Mouse (Mus musculus) adrenal gland, postnatal 0 days (tissue): ENCODE data around the gene Ces3b. TPM values are rescaled to one million over a fixed set of nuclear protein-coding genes. Genes with fewer than 3 reads are reported as not detected.

Experiments
- polyA plus RNA-seq: library from polyadenylated mRNA; unstranded; fragments of >200 nt; fragmentation: Nextera tagmentation; extraction: Ambion mirVana; gene quantifications from 2 replicates; pipeline ENCODE4 v1.2.1, GENCODE M21; 2015

Ces3b gene
- not detected in 2 replicates for polyA plus RNA-seq

GRCm38 (mm10) chr8:105083449-105084050 is at the start of gene Ces3b:
Ces3b (plus strand) TSS chr8:105083753.

GRCm38 (mm10) chr8:105048371-105048854 is 35.1 kb upstream of the Ces3b start, which contains the start of gene Ces3a:
Ces3a (plus strand) TSS chr8:105048601.

GRCm38 (mm10) chr8:105131509-105131908 is 48.0 kb downstream of the Ces3b start, which contains the start of gene Ces4a:
Ces4a (plus strand) TSS chr8:105131800.

Other genes starting within 250 kb of the Ces3b start
- gene Ces2c, start 236.7 kb upstream of the Ces3b start, polyA plus RNA-seq: 0.14 TPM in 1 of 2 replicates, not detected in the other
- 0.99 and 2.2 TPM in 2 replicates for gene Ces2e, start 157.5 kb upstream of the Ces3b start, polyA plus RNA-seq
- gene Ces2f, start 136.4 kb upstream of the Ces3b start, polyA plus RNA-seq: not detected in 2 replicates
- 5.8 and 7.3 TPM in 2 replicates for gene Ces2g, start 122.0 kb upstream of the Ces3b start, polyA plus RNA-seq
- gene Ces2h, start 82.9 kb upstream of the Ces3b start, polyA plus RNA-seq: not detected in 2 replicates
- 1.4 and 1.5 TPM in 2 replicates for gene Ces3a, start 35.2 kb upstream of the Ces3b start, polyA plus RNA-seq
- not detected in 2 replicates for gene Ces4a, start 48.0 kb downstream of the Ces3b start, polyA plus RNA-seq
- 46.7 and 52.1 TPM in 2 replicates for gene Cbfb, start 86.9 kb downstream of the Ces3b start, polyA plus RNA-seq
- gene D230025D16Rik, start 141.4 kb downstream of the Ces3b start, polyA plus RNA-seq: 15.0 and 24.6 TPM in 2 replicates
- gene B3gnt9, start 171.4 kb downstream of the Ces3b start, polyA plus RNA-seq: 18.4 and 28.4 TPM in 2 replicates
- gene Tradd, start 180.9 kb downstream of the Ces3b start, polyA plus RNA-seq: 26.7 and 34.2 TPM in 2 replicates
- 1.5 and 2.9 TPM in 2 replicates for gene Fbxl8, start 180.9 kb downstream of the Ces3b start, polyA plus RNA-seq
- 0.16 and 0.23 TPM in 2 replicates for gene Hsf4, start 186.0 kb downstream of the Ces3b start, polyA plus RNA-seq
- 1.3 and 3.5 TPM in 2 replicates for gene Nol3, start 192.4 kb downstream of the Ces3b start, polyA plus RNA-seq
- 4.5 and 7.9 TPM in 2 replicates for gene 4931428F04Rik, start 206.1 kb downstream of the Ces3b start, polyA plus RNA-seq
- gene Exoc3l, start 212.3 kb downstream of the Ces3b start, polyA plus RNA-seq: 6.5 and 16.8 TPM in 2 replicates
- gene E2f4, start 213.9 kb downstream of the Ces3b start, polyA plus RNA-seq: 37.7 and 47.4 TPM in 2 replicates
- gene Elmo3, start 221.8 kb downstream of the Ces3b start, polyA plus RNA-seq: 4.0 and 8.4 TPM in 2 replicates
- gene Lrrc29, start 242.5 kb downstream of the Ces3b start, polyA plus RNA-seq: 5.5 and 9.6 TPM in 2 replicates
- 154 and 181 TPM in 2 replicates for gene Tmem208, start 242.6 kb downstream of the Ces3b start, polyA plus RNA-seq